ENCODE assay signal across 11 mouse cellular contexts in the genomic region with DNA sequence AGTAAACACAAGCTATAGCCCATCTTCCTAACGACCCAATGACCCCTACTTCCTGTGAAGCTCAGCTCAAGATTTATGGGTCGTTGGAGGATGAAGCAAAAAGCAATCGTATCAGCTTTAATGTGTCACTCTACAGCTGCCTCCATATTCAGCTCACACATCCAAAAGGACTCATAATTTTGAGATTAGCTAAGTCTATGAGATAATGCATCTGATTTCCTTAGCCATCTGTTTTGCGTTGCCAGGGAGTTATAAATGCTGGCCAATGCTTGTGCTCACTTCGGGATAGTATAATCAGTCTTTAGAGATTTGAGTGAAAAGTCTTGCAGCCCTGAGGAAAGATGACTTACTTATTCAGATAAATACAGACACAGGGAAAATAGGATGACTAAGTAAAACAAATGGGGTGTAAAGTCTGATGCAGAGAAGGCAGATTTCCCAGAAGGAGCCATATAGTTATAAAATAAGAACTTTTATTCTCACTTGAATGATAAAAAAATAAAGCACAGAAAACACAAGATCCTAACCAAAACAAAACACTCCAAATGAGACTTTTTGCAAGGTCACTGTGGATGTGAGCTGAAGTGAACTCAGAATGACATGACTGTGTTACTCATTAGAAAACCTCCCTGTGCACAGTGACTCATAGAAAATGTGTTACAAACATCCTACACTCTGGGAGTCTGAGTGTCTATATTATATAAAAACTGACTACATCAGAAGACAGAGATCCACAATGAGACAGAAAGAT.
DNase-seq lines count a peak whose midpoint lies in the region; ATAC-seq and TF ChIP-seq lines count a peak whose summit lies in the region.
"Had no signal": no experiment of that assay in that cellular context is flagged by ENCODE, and none has a peak within 500 bp of the region (broad histone marks: within the 10 kb centered on the region; RNA-seq: fewer than 3 reads in every experiment).

No protein-coding gene starts in this region.

- no peak for ATAC-seq in midbrain, embryonic 14.5 days (ENCODE audit: low FRiP score, low TSS enrichment)
- no peak for ATAC-seq in liver, embryonic 12.5 days

- no peak overlapping the region for H3K4me2 ChIP-seq in midbrain, embryonic 14.5 days (ENCODE audit: low read length)
- no peak overlapping the region for H3K4me2 ChIP-seq in liver, embryonic 12.5 days
- H3K4me2 ChIP-seq: hindbrain, embryonic 12.5 days had no signal

- no peaks in the 10 kb centered on the region for H3K79me3 ChIP-seq in C2C12 (ENCODE audit: low read depth)

- peak overlapping the region; percentile 31; the same call in 1 of the 2 replicates for H3K27ac ChIP-seq in gastrocnemius, adult 2 months
- H3K27ac ChIP-seq in embryonic fibroblast, embryonic 13.5 days (ENCODE audit: insufficient read depth, low read length): peak overlapping the region; percentile 66
- H3K27ac ChIP-seq in midbrain, embryonic 14.5 days (replicated peaks; ENCODE audit: low read depth, low read length): no peak overlapping the region
- no peak overlapping the region for H3K27ac ChIP-seq in liver, embryonic 12.5 days
- H3K27ac ChIP-seq: hindbrain, embryonic 12.5 days had no signal

- H3K79me2 ChIP-seq in C2C12 (ENCODE audit: control insufficient read depth, insufficient read depth): no peaks in the 10 kb centered on the region

- DNase-seq in gastrocnemius, adult 2 months: peak; percentile 22
- no peak for DNase-seq in gastrocnemius, adult 8-10 months (ENCODE audit: low spot score in 2 of 2)
- peak; percentile 4 for DNase-seq in left cerebral cortex, adult 11 months (ENCODE audit: low spot score)
- no peak for DNase-seq in left cerebral cortex, postnatal 4 days
- no peak for DNase-seq in midbrain, embryonic 14.5 days
- DNase-seq: cerebellum, adult 9-10 months; thymus, adult 2 months had no signal

- 64% methylated on average over 5 of the region's 5 CpGs for WGBS in midbrain, embryonic 14.5 days
- WGBS in liver, embryonic 12.5 days (ENCODE audit: insufficient replicate concordance): 47% methylated on average over 5 of the region's 5 CpGs

- peaks cover 9% of the 10 kb centered on the region for H3K4me1 ChIP-seq in embryonic fibroblast, embryonic 13.5 days (ENCODE audit: control insufficient read depth, insufficient read depth, low read length)
- 0 out of 2 replicates have a peak, but pooled peaks cover 4% of the 10 kb centered on the region for H3K4me1 ChIP-seq in midbrain, embryonic 14.5 days (ENCODE audit: control insufficient read depth, insufficient read depth, low read length)
- H3K4me1 ChIP-seq in liver, embryonic 12.5 days: no peaks in the 10 kb centered on the region
- H3K4me1 ChIP-seq: hindbrain, embryonic 12.5 days had no signal

- no peak overlapping the region for H3ac ChIP-seq in C2C12 (ENCODE audit: control insufficient read depth, insufficient read length, low read depth)

- H3K9ac ChIP-seq in midbrain, embryonic 14.5 days (replicated peaks; ENCODE audit: low read length): no peak overlapping the region
- no peak overlapping the region for H3K9ac ChIP-seq in liver, embryonic 12.5 days
- H3K9ac ChIP-seq: hindbrain, embryonic 12.5 days had no signal

- H3K36me3 ChIP-seq in C2C12 (ENCODE audit: control insufficient read depth, insufficient read depth): no peaks in the 10 kb centered on the region
- H3K36me3 ChIP-seq in midbrain, embryonic 14.5 days (ENCODE audit: control insufficient read depth, insufficient read depth, low read length): no peaks in the 10 kb centered on the region
- H3K36me3 ChIP-seq in liver, embryonic 12.5 days: no peaks in the 10 kb centered on the region
- H3K36me3 ChIP-seq: hindbrain, embryonic 12.5 days had no signal

- H3K9me3 ChIP-seq in midbrain, embryonic 14.5 days (ENCODE audit: control insufficient read depth, low read length): no peaks in the 10 kb centered on the region
- H3K9me3 ChIP-seq in liver, embryonic 12.5 days (replicated peaks): no peaks in the 10 kb centered on the region
- H3K9me3 ChIP-seq: hindbrain, embryonic 12.5 days had no signal

- H3K4me3 ChIP-seq in gastrocnemius, adult 2 months: no peak overlapping the region
- no peak overlapping the region for H3K4me3 ChIP-seq in C2C12 (ENCODE audit: insufficient read depth, poor library complexity, severe bottlenecking)
- no peak overlapping the region for H3K4me3 ChIP-seq in embryonic fibroblast, embryonic 13.5 days (ENCODE audit: insufficient read depth, low read length)
- no peak overlapping the region for H3K4me3 ChIP-seq in midbrain, embryonic 14.5 days (replicated peaks; ENCODE audit: low read depth, low read length)
- no peak overlapping the region for H3K4me3 ChIP-seq in liver, embryonic 12.5 days
- H3K4me3 ChIP-seq: hindbrain, embryonic 12.5 days had no signal

- intact Hi-C loops in gastrocnemius, adult 2 months (cut with DNase I): no loop called here
- intact Hi-C loops in left cerebral cortex, postnatal 4 days (cut with DNase I): no loop called here

- no peaks in the 10 kb centered on the region for H3K27me3 ChIP-seq in C2C12 (ENCODE audit: control insufficient read depth, insufficient read depth, insufficient read length)
- no peaks in the 10 kb centered on the region for H3K27me3 ChIP-seq in midbrain, embryonic 14.5 days (ENCODE audit: control insufficient read depth, insufficient read depth, low read length)
- no peaks in the 10 kb centered on the region for H3K27me3 ChIP-seq in liver, embryonic 12.5 days (replicated peaks)
- H3K27me3 ChIP-seq: hindbrain, embryonic 12.5 days had no signal

- no peak for TF ChIP-seq CTCF in gastrocnemius, adult 2 months (IDR thresholded peaks at IDR 0.05)
- TF ChIP-seq CTCF in C2C12 (IDR thresholded peaks at IDR 0.05; ENCODE audit: control insufficient read depth, insufficient read depth, insufficient read length): no peak
- no peak for TF ChIP-seq CTCF in embryonic fibroblast, embryonic 13.5 days (IDR thresholded peaks at IDR 0.05; ENCODE audit: borderline replicate concordance, insufficient read depth, low read length)

- TF ChIP-seq POLR2A in embryonic fibroblast, embryonic 13.5 days (IDR thresholded peaks at IDR 0.05; ENCODE audit: low read depth, low read length): no peak

TF ChIP-seq in C2C12, 6 proteins besides CTCF, POLR2A, EP300 and RAD21:
- TF ChIP-seq MYOG (IDR thresholded peaks at IDR 0.05; ENCODE audit: control insufficient read depth, extremely low read depth, insufficient read length): no peak
- TF ChIP-seq CEBPB (IDR thresholded peaks at IDR 0.05; ENCODE audit: low read depth): peak; percentile 36
- TF ChIP-seq MYOD1 (IDR thresholded peaks at IDR 0.05; ENCODE audit: control insufficient read depth, insufficient read length, low read depth): peak; percentile 34
- TF ChIP-seq FOSL1 (IDR thresholded peaks at IDR 0.05; ENCODE audit: insufficient read depth, low read length, poor library complexity, severe bottlenecking): peak; percentile 1

Comparison
In these comparisons a context has a peak if more than half of its experiments do, and no peak if none do; other contexts are left out.
1. DNase-seq: peak in gastrocnemius, adult 2 months (single experiment) and left cerebral cortex, adult 11 months (single experiment); none in gastrocnemius, adult 8-10 months (0 of 2), left cerebral cortex, postnatal 4 days (single experiment) and midbrain, embryonic 14.5 days (single experiment).
2. H3K27ac ChIP-seq: peak in gastrocnemius, adult 2 months (single experiment) and embryonic fibroblast, embryonic 13.5 days (single experiment); none in midbrain, embryonic 14.5 days (single experiment) and liver, embryonic 12.5 days (single experiment).